Mouse (Mus musculus): ENCODE data around the gene Kcnh6. TPM values are rescaled to one million over a fixed set of nuclear protein-coding genes. Genes with fewer than 3 reads are reported as not detected.
"Not testable (repeated sequence)": the region's sequence is repeated elsewhere in the genome, so short reads cannot be mapped to it uniquely, and the experiment has no call there.

Kcnh6 gene
- total RNA-seq, 2 experiments from 2014 or later, result not detected

DNA sequence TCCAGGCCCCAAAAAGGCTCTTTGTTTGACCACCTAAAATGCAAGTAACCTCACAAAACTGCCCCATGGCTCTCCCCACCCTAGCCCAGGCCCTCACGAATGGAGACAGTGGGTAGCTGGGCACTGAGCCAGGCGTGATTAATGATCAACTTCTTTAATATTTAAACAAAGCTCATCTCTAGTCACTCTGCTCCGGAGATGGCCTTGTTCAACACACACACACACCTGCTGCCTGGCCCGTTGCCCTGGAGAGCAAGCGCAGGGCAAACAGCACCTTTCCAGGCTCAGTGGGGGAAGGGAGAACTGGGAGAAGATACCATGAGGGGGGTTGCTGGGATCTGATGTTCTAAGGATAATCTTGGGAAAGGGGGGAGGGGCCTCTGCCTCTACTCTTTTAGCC lies 2.0 kb upstream of the Kcnh6 start:
- no peak for ATAC-seq (replicated peaks; ENCODE audit: low FRiP score, low TSS enrichment, poor library complexity, severe bottlenecking)

DNA sequence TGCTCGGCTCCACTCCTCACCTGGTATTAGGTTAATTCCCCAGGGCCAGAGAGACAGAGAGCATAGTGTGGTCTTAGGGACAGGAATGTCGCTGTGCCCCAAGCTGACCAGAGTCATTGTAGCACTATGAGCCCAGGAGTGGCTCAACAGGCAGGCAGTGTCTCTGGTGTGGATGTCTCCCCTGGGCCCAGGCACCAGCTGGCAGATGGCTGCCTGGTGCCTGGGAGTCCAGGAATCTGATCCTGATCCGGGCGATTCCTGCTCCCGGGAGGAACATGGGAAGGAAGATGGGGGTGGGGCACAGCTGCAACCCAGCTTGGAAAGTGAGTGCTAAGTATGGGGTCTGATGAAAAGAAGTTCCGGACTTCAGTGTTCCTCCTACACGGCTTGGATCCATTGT lies 4.8 kb downstream of the Kcnh6 start:
- no peak for ATAC-seq (replicated peaks; ENCODE audit: low FRiP score, low TSS enrichment, poor library complexity, severe bottlenecking)

GRCm38 (mm10) chr11:106013556-106014225 lies 5.8 kb downstream of the Kcnh6 start:
- no peak for ATAC-seq (replicated peaks; ENCODE audit: low FRiP score, low TSS enrichment, poor library complexity, severe bottlenecking)

DNA sequence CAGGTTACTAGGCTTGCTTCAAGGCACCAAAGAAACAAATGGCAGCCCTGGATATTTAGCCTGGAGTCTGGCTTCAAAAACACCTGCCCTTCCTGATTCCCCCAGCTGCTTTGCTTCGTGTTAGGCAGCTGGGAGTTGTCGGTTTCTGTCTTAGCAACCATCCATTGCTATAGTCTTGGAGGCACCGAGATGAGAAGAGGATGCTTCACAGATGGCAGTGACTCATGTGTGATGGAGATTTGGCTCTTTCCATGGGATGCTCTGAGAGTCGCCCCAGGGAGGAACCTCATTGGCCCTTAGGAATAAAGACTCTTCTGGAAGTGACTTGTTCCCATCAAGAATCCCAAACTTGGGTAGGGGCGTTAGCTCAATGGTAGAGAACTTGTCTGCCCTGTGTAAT lies 8.5 kb downstream of the Kcnh6 start:
- ATAC-seq (replicated peaks; ENCODE audit: low FRiP score, low TSS enrichment, poor library complexity, severe bottlenecking), result no peak

- ATAC-seq (replicated peaks; ENCODE audit: low FRiP score, low TSS enrichment, poor library complexity, severe bottlenecking), result 0 out of 2 replicates have a peak, but pooled peaks have one; percentile 22
These were observed 12.3 kb downstream of the Kcnh6 start for GRCm38 (mm10) chr11:106020051-106020763.

DNA sequence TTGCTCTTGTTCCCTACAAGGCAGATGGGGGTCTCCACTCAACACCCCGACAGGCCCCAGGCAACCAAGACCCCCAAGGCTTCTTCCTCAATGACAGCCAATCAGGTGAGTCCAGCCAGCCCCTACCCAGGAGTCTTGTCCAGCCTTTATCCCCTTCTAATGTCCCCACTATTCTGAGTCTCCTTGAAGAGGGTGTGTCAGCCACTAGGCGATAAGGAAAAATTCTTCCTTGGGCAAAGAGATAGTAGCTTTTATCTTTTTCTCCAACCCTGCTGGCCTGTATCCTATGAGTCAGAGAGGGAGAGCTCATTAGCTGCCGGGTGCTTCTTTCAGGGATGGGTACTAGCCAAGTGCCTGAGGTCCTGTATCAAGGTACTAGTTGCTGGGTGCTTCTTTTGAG lies 17.9 kb downstream of the Kcnh6 start:
- peak; percentile 67 for ATAC-seq (replicated peaks; ENCODE audit: low FRiP score, low TSS enrichment, poor library complexity, severe bottlenecking)

GRCm38 (mm10) chr11:106026465-106027151 lies 18.7 kb downstream of the Kcnh6 start:
- ATAC-seq (replicated peaks; ENCODE audit: low FRiP score, low TSS enrichment, poor library complexity, severe bottlenecking), result peak; percentile 76

DNA sequence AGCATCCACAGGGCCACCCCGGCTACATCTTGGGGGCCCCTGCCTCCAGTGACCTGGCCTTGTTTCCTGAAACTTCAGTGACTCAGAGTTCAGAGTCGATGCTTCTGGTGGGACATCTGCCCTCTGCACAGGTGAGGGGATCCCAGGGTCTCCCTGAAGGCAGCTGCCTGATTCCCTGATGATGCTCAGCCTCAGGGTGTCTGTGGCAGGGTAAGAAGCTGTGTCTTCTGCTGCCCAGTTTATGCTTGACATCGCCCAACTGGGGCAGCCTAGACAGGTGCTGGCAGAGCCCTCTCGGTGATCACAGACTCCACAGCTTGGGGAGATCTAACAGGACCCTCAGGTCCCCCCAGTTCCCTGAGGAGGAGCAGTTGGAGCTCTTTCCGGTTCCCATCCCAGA lies 19.7 kb downstream of the Kcnh6 start:
- ATAC-seq (replicated peaks; ENCODE audit: low FRiP score, low TSS enrichment, poor library complexity, severe bottlenecking), result peak; percentile 12; the same call in 1 of the 2 replicates

DNA sequence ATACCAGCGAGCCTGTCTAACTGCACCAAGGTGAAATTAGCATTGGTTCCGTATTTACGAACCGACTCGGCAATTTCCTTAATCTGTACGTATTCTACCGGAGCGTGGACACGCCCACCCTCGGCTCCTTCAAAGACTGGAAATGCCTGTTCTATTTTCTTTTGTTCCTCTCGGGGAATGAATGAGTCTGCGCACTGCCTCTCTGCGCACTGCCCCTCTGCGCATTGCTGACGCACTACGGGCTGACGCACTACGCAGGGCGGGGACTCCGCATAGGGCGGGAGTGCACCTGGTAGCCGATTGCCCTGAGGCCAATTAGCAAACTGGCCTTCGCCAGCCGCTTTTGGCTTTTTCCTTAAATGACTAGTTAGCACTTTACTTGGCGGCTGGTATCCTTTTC lies 24.1 kb downstream of the Kcnh6 start:
- ATAC-seq (replicated peaks; ENCODE audit: low FRiP score, low TSS enrichment, poor library complexity, severe bottlenecking), result not testable (repeated sequence)

DNA sequence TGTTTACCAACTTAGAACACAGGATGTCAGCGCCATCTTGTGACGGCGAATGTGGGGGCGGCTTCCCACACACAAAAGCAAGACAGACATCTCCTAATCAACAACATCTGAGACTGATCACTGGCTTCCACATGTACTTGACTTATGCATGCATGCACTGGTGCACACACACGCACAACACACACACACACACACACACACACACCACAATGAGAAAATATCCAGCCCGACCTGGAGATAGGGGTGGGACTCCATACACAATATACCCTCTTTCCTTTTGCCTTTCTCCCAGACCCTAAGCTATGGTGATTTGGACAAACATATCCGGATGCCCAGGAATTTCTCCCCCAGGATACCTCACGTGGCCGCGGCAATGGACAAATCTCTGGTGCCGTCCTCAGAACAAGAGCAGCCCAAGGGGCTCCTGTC lies 25.6 kb downstream of the Kcnh6 start:
- peak; percentile 54 for ATAC-seq (replicated peaks; ENCODE audit: low FRiP score, low TSS enrichment, poor library complexity, severe bottlenecking)

GRCm38 (mm10) chr11:106034986-106035385 lies 27.1 kb downstream of the Kcnh6 start:
- no peak for ATAC-seq (replicated peaks; ENCODE audit: low FRiP score, low TSS enrichment, poor library complexity, severe bottlenecking)

DNA sequence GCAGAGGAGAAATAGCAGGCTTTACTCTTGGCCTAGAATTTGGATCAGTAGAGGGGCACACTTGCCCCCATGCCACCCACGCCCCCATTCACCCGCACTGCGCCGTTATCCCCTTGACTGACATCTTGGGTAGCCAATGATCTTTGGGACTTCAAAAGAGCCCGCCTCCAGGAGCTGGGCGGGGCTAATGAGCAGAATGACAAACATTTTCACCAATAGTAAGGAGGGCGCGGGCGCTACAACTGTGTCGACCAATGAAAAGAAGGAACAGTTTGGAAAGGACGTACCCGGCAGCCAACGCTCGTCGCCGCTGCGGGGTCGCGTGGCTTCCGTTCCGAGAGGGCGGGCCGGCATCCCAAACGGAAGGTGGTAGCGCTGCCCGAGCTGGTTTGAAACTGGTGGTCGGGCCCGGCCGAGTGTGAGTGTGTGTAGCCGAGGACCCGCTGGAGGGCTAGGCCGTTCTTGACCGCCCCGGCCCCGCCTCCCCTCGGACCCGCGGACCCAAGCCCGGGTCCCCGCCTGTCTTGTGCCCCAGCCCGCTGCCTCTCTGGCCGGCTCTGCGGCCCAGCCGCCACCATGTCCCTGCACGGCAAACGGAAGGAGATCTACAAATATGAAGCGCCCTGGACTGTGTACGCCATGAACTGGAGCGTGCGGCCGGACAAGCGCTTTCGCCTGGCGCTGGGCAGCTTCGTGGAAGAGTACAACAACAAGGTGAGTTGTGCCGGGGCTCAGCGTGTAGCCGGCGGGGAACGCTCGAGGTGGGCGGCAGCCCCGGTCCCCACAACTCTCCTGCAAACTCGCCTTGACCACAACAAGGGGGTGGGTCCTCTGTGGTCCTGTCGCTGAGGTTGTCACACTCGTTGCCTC lies 28.9 kb downstream of the Kcnh6 start, which contains the start of gene Dcaf7:
Dcaf7 (plus strand) TSS at position 325 of the 870 bp plus-strand sequence.
- ATAC-seq (replicated peaks; ENCODE audit: low FRiP score, low TSS enrichment, poor library complexity, severe bottlenecking), result peak; percentile 94

- peak; percentile 45 for ATAC-seq (replicated peaks; ENCODE audit: low FRiP score, low TSS enrichment, poor library complexity, severe bottlenecking)
These were observed 29.5 kb downstream of the Kcnh6 start for GRCm38 (mm10) chr11:106037418-106037751.

- ATAC-seq (replicated peaks; ENCODE audit: low FRiP score, low TSS enrichment, poor library complexity, severe bottlenecking), result no peak
These were observed 36.4 kb downstream of the Kcnh6 start for GRCm38 (mm10) chr11:106044349-106044748.

DNA sequence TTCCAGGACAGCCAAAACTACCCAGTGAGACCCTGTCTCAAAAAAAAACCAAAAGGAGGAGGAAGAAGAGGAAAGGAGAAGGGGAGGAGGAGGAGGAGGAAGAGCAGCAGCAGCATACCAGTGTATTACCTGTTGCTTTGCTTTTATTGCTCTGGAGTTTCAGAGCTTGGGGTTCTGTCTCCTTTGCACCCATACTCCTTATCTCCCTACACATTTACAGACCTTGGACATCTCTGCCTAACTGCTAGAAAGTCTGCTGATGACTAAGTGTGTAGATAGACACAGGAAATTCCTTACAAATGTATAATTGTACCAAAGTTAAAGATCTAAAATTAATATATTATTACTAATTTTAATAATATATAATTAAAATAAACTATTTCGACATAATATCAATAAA lies 37.3 kb downstream of the Kcnh6 start:
- no peak for ATAC-seq (replicated peaks; ENCODE audit: low FRiP score, low TSS enrichment, poor library complexity, severe bottlenecking)

DNA sequence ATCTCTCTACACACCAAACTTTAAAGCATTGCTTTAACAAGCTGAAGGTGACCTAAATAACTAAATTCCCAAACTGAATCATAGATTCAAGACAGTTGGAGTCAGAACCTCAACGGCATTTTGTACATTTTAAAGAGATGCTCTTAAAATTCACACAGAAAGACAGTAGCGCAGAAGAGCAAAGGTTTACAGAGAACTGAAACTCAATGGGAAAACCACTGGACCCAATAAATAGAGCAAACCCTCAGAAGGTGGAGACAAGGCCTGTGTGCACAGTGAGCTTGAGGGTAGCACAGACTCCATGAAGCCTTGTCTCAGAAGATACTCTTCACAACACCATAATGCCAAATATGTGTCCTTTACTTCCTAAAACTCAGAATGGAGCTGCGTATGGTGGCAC lies 37.9 kb downstream of the Kcnh6 start:
- no peak for ATAC-seq (replicated peaks; ENCODE audit: low FRiP score, low TSS enrichment, poor library complexity, severe bottlenecking)

GRCm38 (mm10) chr11:106046584-106046983 lies 38.7 kb downstream of the Kcnh6 start:
- no peak for ATAC-seq (replicated peaks; ENCODE audit: low FRiP score, low TSS enrichment, poor library complexity, severe bottlenecking)

DNA sequence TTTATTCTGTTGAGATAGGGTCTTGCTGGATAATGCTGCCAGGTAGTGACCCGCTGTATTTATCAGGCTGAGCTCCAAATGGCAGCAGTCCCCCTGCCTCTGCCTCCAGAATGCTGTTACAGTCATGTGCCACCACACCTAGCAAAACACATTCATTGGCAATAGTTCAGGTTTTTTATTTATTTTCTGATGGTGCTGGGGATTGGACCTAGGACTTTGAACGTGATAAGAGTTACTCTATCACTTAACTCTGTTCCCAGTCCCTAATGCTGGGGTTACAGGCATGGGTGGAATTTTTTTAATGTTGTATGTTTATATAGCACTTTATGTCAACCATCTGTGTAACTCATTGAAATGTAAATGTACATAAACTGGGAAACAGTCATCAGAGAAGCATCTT lies 46.0 kb downstream of the Kcnh6 start:
- no peak for ATAC-seq (replicated peaks; ENCODE audit: low FRiP score, low TSS enrichment, poor library complexity, severe bottlenecking)

GRCm38 (mm10) chr11:106054600-106054999 lies 46.7 kb downstream of the Kcnh6 start:
- no peak for ATAC-seq (replicated peaks; ENCODE audit: low FRiP score, low TSS enrichment, poor library complexity, severe bottlenecking)

- ATAC-seq (replicated peaks; ENCODE audit: low FRiP score, low TSS enrichment, poor library complexity, severe bottlenecking), result no peak
These were observed 47.4 kb downstream of the Kcnh6 start for GRCm38 (mm10) chr11:106055341-106055740.
